Mouse (Mus musculus) testis, adult 2 months (tissue): ENCODE data around the gene BC030870. TPM values are rescaled to one million over a fixed set of nuclear protein-coding genes. Genes with fewer than 3 reads are reported as not detected.

Experiments used
- H3K27ac ChIP-seq: fragments of 200-500 bp; 2 replicates; pipeline ENCODE4 v1.5.1; 2012; ENCODE audit warnings: low read depth, low read length; ENCODE audit not compliant: control insufficient read depth, insufficient read depth
- H3K27me3 ChIP-seq: fragments of 200-500 bp; 2 replicates; pipeline ENCODE4 v1.6.1; 2012; ENCODE audit warnings: mild to moderate bottlenecking, low read length, moderate library complexity; ENCODE audit not compliant: control insufficient read depth, insufficient read depth
- H3K36me3 ChIP-seq: fragments of 200-500 bp; 2 replicates; pipeline ENCODE4 v1.6.1; 2012; ENCODE audit warnings: mild to moderate bottlenecking, low read length; ENCODE audit not compliant: control insufficient read depth, insufficient read depth
- H3K4me1 ChIP-seq: fragments of 200-500 bp; 2 replicates; pipeline ENCODE4 v1.6.1; 2012; ENCODE audit warnings: low read length; ENCODE audit not compliant: control insufficient read depth, insufficient read depth
- H3K4me3 ChIP-seq: fragments of 200-500 bp; 2 replicates; pipeline ENCODE4 v1.5.1; 2012; ENCODE audit warnings: low read depth, mild to moderate bottlenecking, low read length, moderate library complexity, mixed read lengths; ENCODE audit not compliant: control insufficient read depth
- CTCF ChIP-seq: fragments of 200-500 bp; IDR thresholded peaks from 2 replicates; pipeline ENCODE4 v1.5.1; 2012; ENCODE audit warnings: low read depth, mild to moderate bottlenecking, inconsistent platforms, low read length, moderate library complexity; ENCODE audit not compliant: control insufficient read depth, insufficient read depth, insufficient replicate concordance
- POLR2A ChIP-seq: fragments of 200-500 bp; IDR thresholded peaks from 2 replicates; pipeline ENCODE4 v1.6.1; 2012; ENCODE audit warnings: low read depth, mild to moderate bottlenecking, inconsistent platforms, low read length, moderate library complexity; ENCODE audit not compliant: control insufficient read depth
- polyA plus RNA-seq: library from polyadenylated mRNA; depleted of rRNA; stranded (reverse); fragments of >200 nt; gene quantifications from 2 replicates; pipeline ENCODE4 v1.2.3, GENCODE M21; 2012

Gene BC030870
- polyA plus RNA-seq, 1 experiment = not detected

GRCm38 (mm10) chr8:65099735-65100134 lies 29.6 kb downstream of the BC030870 start:
- Histone ChIP-seq H3K27ac (no peak overlapping the region), H3K27me3 (no peaks in the 10 kb centered on the region), H3K36me3 (no peaks in the 10 kb centered on the region), H3K4me3 (no peak overlapping the region), H3K4me1 (no peaks in the 10 kb centered on the region)
- TF ChIP-seq POLR2A (no peak), CTCF (no peak)

DNA sequence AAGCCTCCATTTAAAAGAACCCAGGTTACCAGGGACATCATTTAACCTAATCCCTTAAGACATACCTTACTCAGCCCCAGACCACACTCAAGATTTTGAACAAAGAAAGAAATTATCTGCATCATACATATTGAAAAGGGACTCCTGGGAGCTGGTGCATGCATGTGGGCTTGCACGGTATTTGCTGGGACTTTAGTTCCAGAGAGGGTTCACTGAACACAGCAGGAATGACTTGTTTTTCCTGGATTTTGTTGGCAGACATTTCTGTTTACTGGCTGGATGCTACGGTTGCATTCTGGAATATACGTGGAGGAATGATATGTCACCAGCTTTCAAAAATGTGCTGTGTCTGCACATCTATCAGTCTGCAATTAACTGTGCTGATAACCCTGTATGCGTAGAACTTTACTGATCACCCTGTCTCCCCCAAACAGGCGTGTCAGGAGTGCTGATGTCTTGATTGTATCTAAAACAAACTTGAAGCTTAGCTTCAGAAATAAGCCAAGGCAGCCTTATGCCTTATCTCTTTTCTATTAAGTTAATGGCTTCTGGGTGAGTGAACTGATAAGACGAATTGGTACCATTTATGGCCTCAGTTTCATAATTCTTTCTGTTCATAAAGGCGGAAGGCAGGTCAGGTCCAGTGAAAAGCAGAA lies 31.5 kb downstream of the BC030870 start:
- no peaks in the 10 kb centered on the region for H3K36me3 ChIP-seq
- TF ChIP-seq CTCF (no peak), POLR2A (no peak)
- no peaks in the 10 kb centered on the region for H3K27me3 ChIP-seq
- no peak overlapping the region for H3K4me3 ChIP-seq
- H3K4me1 ChIP-seq = no peaks in the 10 kb centered on the region
- H3K27ac ChIP-seq = no peak overlapping the region

- H3K36me3 ChIP-seq = no peaks in the 10 kb centered on the region
- peaks cover 4% of the 10 kb centered on the region for H3K4me1 ChIP-seq
- H3K27me3 ChIP-seq = no peaks in the 10 kb centered on the region
- no peak overlapping the region for H3K4me3 ChIP-seq
- no peak overlapping the region for H3K27ac ChIP-seq
- TF ChIP-seq CTCF (no peak), POLR2A (no peak)
These were observed 39.6 kb downstream of the BC030870 start for GRCm38 (mm10) chr8:65089781-65090180.

GRCm38 (mm10) chr8:65088120-65088519 lies 41.2 kb downstream of the BC030870 start:
- H3K27me3 ChIP-seq = no peaks in the 10 kb centered on the region
- no peak for TF ChIP-seq CTCF
- TF ChIP-seq POLR2A = no peak
- H3K27ac ChIP-seq = no peak overlapping the region
- H3K36me3 ChIP-seq = no peaks in the 10 kb centered on the region
- no peak overlapping the region; the same call in 1 of the 2 replicates for H3K4me3 ChIP-seq
- H3K4me1 ChIP-seq = peaks cover 4% of the 10 kb centered on the region

GRCm38 (mm10) chr8:65087711-65088110 lies 41.7 kb downstream of the BC030870 start:
- Histone ChIP-seq H3K4me1 (peaks cover 4% of the 10 kb centered on the region), H3K27me3 (no peaks in the 10 kb centered on the region), H3K27ac (no peak overlapping the region), H3K4me3 (no peak overlapping the region), H3K36me3 (no peaks in the 10 kb centered on the region)
- TF ChIP-seq POLR2A (no peak), CTCF (no peak)

GRCm38 (mm10) chr8:65085680-65086079 lies 43.7 kb downstream of the BC030870 start:
- Histone ChIP-seq H3K27me3 (no peaks in the 10 kb centered on the region), H3K27ac (no peak overlapping the region), H3K4me3 (no peak overlapping the region), H3K4me1 (peaks cover 4% of the 10 kb centered on the region), H3K36me3 (no peaks in the 10 kb centered on the region)
- TF ChIP-seq CTCF (no peak; the same call in 1 of the 2 replicates), POLR2A (no peak)

DNA sequence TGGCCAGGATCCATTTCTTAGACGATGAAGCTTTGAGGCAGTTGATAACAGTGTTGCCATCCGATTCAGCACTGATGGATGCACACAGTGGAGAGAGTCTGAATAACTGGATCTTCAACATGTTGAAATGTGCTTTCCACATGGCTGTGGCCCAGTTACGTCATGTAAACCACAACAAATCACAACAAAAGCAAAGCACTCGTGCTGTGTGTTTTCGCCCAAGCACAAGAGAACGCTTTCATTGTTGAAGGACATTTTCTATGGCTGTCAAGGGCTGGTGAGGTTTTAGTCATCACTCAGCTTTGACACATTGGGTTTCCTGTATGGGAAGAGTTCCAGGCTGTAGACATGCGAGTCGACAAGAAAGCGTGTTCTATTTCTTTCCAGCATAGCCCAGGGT lies 48.6 kb downstream of the BC030870 start:
- Histone ChIP-seq H3K4me3 (no peak overlapping the region), H3K4me1 (peaks cover 5% of the 10 kb centered on the region), H3K27ac (no peak overlapping the region), H3K36me3 (no peaks in the 10 kb centered on the region), H3K27me3 (no peaks in the 10 kb centered on the region)
- TF ChIP-seq CTCF (no peak), POLR2A (no peak)
